Mouse (Mus musculus) CH12.LX (cell line): ENCODE measurements around the gene Trim13.

Source experiments
- CTCF ChIP-seq, 2 experiments: IDR thresholded peaks in 1 of 2; conservative IDR thresholded peaks in 1 of 2; 2 replicates each; pipeline ENCODE4 v1.5.1; 2011 to 2012; ENCODE audit warnings: low read depth in 2 of 2, low read length in 2 of 2, improper control_type of control experiment in 1 of 2, inconsistent platforms in 1 of 2, mild to moderate bottlenecking in 1 of 2, moderate library complexity in 1 of 2
- EP300 ChIP-seq: IDR thresholded peaks from 2 replicates; pipeline ENCODE4 v1.6.1; 2011; ENCODE audit warnings: low read length, improper control_type of control experiment
- HCFC1 ChIP-seq: IDR thresholded peaks from 2 replicates; pipeline ENCODE4 v1.6.1; 2012; ENCODE audit warnings: low read depth, mild to moderate bottlenecking, inconsistent platforms, low read length, improper control_type of control experiment
- JUN ChIP-seq: IDR thresholded peaks from 2 replicates; pipeline ENCODE4 v1.6.1; 2011; ENCODE audit warnings: low read depth, mild to moderate bottlenecking, low read length, improper control_type of control experiment, moderate library complexity; ENCODE audit not compliant: insufficient read depth
- MAFK ChIP-seq: IDR thresholded peaks from 2 replicates; pipeline ENCODE4 v1.6.1; 2011; ENCODE audit warnings: low read length, improper control_type of control experiment; ENCODE audit not compliant: insufficient replicate concordance
- MAX ChIP-seq: IDR thresholded peaks from 2 replicates; pipeline ENCODE4 v1.6.1; 2011; ENCODE audit warnings: low read length, improper control_type of control experiment
- NELFE ChIP-seq: IDR thresholded peaks from 2 replicates; pipeline ENCODE4 v1.6.1; 2011; ENCODE audit warnings: low read depth, low read length, improper control_type of control experiment
- POLR2A ChIP-seq: IDR thresholded peaks from 2 replicates; pipeline ENCODE4 v1.6.1; 2011; ENCODE audit warnings: low read depth, mild to moderate bottlenecking, improper control_type of control experiment, low read length
- UBTF ChIP-seq: IDR thresholded peaks from 2 replicates; pipeline ENCODE4 v1.6.1; 2012; ENCODE audit warnings: low read depth, mild to moderate bottlenecking, inconsistent platforms, low read length, improper control_type of control experiment, moderate library complexity

- no peak for TF ChIP-seq NELFE
- no peak for TF ChIP-seq JUN
- no peak for TF ChIP-seq EP300
- no peak for TF ChIP-seq HCFC1
- no peak for TF ChIP-seq MAFK
- no peak for TF ChIP-seq POLR2A
- no peak for TF ChIP-seq UBTF
- TF ChIP-seq CTCF (conservative IDR thresholded peaks at IDR 0.05 in 1 of 2, IDR thresholded peaks at IDR 0.05 in 1 of 2; ENCODE audit: low read depth in 2 of 2, low read length in 2 of 2) = no peak
- TF ChIP-seq MAX = no peak
Observed at GRCm38 (mm10) chr14:61601348-61601747, 3.3 kb downstream of the Trim13 start.
